Mouse (Mus musculus): ENCODE data around the gene Clps.

The Clps gene

DNA sequence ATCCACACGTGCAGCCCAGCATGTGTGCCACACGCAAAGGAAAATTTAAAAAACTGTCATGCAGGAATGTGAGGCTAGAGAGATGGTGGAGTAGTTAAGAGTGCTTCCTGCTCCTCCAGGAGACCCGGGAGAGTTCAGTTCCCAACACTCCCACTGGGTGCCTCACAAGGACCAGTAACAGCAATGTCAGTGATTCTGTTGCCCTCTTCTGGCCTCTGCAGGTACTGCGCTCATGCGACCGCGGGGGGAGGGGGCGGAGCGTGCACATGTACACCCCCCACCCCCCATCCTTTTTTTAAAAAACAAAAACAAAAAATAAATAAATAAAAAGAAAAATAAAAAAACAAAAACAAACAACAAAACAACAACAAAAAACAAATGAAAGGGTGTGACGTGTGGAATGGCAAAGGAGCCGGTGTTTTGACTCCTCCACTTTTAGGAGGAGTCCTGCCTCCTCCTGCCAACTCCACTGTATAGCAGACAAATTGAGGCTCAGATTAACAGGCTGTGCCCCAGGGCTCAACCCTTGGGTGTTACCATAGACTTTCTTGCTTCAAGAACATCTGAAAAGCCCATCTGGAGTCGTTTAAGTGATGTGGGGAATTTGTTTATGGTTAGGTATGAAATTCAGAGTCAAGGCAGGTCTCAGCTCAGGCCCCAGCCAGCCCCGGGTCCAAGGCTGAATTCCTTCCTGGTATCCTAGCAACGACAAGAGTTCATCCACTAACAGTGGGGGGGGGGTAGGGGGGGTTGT, 7.3 kb downstream of the Clps start:
- peak; percentile 81 to 85 for DNase-seq

GRCm38 (mm10) chr17:28549111-28549510, 11.5 kb downstream of the Clps start, which contains the start of gene Clpsl2:
TSS of gene Clpsl2 (plus strand) at chr17:28549411.
- no peak for DNase-seq

DNA sequence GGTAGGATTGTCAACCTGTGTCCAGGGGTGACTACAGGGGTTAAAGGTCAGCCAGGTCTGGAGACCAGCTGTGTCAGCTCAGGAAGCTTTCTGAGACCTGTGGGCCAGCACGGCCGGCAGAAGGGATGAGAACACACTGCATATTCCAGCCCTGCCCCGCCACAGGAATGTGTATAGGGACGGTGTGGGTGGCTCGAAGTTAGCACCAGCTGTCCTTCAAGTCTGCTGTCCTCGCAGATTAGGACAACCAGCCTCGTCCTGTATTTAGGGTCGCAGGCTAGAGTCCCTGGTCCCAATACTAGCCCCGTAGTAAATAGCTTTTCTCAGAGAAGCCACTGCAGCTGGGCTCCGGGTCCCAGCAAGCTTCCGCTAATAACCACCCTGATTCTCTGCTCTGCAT, 12.0 kb downstream of the Clps start:
- no peak for DNase-seq

- DNase-seq = peak; percentile 26 to 42
Observed at GRCm38 (mm10) chr17:28546925-28547324, 13.6 kb downstream of the Clps start.

DNA sequence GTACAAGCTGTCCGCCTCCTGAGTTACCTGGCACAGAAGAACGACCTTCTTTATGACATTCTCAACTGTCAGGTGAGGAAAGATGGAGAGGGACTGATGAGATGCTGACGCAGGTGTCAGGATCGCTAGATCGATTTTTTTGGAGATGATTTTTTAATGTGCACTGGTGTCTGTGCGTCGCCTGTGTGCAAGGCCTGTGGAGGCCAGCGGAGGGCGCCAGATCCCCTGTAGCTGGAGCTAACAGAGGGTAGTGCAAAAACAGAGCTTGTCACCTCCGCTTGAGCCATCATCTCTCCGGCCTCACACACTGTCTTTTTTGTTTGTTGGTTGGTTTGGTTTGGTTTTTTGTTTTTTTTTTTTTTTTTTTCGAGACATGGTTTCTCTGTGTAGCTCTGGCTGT, 22.7 kb downstream of the Clps start:
- no peak for DNase-seq

- DNase-seq = no peak
Observed at GRCm38 (mm10) chr17:28533327-28533726, 27.2 kb downstream of the Clps start.

DNA sequence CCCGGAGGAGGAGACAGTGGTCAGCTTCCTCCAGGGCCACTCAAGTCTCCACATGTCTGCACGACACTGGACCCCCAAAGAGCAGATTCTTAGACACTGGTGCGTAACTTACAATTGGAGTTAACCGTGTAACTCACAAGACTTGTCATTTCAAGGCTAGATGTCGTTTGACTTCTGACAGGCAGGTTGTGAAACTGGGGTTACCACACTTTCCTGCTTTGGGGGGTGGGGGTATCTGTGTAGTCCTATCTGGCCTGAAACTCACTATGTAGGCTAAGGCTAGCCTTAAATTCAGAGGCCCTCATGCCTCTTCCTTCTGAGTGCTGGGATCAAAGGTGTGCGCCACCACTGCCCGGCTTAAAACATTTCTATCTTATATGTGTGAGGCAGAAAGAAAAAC, 28.0 kb downstream of the Clps start:
- no peak for DNase-seq

GRCm38 (mm10) chr17:28531946-28532345, 28.6 kb downstream of the Clps start:
- peak; percentile 33 to 49 for DNase-seq

DNA sequence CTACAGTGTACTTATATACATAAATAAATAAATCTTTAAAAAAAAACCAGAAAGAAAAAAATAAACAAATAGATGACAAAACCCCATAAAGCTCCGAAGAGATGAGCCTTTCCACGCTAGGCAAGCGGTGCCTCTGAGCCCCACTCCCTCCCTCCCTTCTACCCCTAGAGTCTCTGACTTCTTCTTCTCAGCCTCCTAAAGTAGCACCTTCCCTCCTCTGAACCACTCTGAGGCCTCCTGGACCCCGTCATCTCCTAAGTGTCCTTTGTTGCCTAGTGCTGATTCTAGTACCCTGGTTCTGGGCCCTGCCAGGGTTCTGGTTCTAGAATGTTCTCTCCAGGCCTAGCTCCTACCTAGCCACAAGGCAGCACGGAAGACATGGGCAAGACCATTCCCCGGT, 30.1 kb downstream of the Clps start, which contains the start of gene Armc12:
Armc12 (plus strand) TSS at position 301 of the 400 bp plus-strand sequence.
- no peak for DNase-seq

- DNase-seq = no peak
Observed at GRCm38 (mm10) chr17:28529116-28529515, 31.4 kb downstream of the Clps start.

GRCm38 (mm10) chr17:28528043-28528351, 32.6 kb downstream of the Clps start:
- peak; percentile 90 to 91 for DNase-seq

GRCm38 (mm10) chr17:28527184-28528042, 33.2 kb downstream of the Clps start:
- peak in 1 of 2 experiments; percentile 41 for DNase-seq

DNA sequence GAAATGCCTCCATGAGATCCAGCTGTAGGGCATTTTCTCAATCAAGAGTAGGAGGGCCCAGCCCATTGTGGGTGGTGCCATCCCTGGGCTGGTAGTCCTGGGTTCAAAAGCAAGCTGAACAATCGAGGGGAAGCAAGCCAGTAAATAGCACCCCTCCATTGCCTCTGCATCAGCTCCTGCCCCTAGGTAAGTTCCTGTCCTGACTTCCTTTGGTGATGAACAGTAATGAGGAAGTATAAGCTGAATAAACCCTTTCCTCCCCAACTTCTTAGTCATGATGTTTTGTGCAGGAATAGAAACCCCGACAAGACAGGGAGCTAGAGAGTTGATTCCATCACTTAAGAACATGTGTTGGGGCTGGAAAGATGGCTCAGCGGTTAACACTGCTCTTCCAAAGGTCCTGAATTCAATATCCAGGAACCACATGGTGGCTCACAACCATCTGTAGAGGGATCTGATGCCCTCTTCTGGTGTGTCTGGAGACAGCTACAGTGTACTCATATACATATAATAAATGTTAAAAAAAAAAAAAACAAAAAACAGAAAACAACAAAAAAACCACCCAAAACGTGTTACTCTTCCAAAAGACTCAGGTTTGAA, 35.6 kb downstream of the Clps start:
- no peak for DNase-seq

- DNase-seq = no peak
Observed at GRCm38 (mm10) chr17:28524009-28524695, 36.4 kb downstream of the Clps start.

DNA sequence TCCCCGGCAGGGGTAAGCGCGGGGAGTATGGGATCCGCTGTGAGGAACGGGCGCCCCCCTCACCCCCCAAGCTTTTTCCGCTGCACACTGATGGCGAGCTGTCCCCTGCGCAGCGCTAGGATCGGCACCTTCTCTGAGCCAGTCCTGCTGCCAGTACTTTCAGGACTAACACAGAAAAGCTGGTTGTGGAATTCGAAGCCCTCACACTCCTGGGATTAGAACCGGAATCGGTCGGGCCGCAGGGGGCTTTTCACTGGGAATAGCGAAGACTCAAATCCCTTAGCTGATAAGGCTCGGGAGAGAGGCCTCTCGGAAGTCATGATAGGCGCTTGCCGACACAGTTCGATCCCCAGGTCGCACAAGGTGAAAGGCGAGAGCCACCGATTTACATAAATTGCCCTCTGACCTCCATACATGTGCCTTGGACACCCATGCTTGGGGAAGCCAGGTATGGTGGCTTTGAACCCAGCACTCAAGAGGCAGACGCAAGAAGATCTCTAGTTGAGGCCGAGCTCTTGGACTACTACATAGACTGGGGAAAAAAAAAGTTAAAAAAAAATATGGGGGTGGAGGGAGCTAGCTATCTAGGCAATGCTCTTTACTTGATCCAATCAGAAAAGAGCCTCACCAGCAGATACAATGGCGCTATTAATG, 37.1 kb downstream of the Clps start:
- no peak for DNase-seq

DNA sequence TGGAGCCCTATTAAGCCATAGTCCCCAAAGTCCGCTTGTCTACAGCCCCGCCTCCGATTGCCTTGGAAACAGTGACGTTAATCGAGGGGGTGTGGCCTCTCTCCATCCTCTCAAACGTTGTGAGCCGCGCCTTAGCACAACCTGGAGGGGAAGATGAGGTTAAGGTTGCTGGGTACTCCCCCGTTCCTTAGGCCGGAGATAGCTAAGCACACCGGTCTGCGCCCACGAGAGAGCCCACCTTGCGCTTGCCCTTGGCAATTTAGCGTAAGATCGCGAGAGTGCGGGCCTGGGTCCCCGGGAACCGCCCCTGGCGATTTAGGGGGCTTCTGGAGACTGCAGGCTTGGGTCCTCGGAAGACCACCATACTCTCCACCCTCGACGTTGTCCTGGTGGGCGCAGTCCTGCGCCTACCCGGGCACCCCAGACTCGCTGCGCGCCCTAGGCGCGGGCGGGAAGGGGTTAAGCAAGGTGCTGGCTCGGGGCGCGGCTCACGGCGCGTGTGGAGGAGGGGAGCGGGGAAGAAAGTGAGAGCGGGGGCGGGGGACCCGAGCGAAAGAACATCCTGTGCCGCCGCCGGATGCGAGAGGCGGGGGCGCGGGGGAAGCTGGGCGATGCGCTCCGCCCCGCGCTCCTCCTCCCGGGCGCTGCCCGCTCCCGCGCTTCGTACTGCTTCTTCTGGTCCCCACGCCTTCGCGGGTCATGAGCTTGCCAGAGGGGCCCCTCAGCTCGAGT, 37.8 kb downstream of the Clps start:
- DNase-seq = peak; percentile 91 to 93

- no peak for DNase-seq
Observed at GRCm38 (mm10) chr17:28521920-28522319, 38.6 kb downstream of the Clps start.

DNA sequence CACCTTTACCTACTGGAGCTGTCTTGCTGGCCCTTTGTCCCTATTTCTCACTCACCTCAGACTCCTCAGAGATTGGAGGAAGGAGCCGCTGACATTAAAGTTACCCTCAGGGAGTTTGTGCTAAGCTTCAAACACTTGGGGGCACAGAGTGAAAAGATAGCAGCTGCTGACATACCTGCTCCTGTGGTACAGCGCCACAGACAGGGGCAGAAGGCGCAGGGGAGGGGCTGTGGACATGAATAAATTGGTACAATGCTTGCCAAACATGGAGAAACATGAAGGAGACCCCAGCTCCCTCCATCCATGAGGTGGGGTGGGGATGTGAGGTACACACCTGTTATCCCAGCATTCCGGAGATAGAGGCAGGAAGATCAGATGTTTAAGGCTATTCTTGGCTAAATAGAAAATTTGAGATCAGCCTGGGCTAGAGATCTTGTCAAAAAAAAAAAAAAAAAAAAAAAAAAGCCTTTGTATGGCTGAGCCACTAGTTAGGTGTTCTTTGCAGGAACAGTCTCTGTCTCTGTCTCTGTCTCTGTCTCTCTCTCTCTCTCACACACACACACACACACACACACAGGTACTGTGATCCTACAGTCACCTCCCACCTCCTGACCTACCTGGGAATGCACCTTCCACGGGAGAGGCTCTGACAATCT, 39.4 kb downstream of the Clps start:
- DNase-seq = no peak

- DNase-seq = no peak
Observed at GRCm38 (mm10) chr17:28520561-28520960, 40.0 kb downstream of the Clps start.

GRCm38 (mm10) chr17:28519827-28520226, 40.7 kb downstream of the Clps start:
- DNase-seq = no peak

DNA sequence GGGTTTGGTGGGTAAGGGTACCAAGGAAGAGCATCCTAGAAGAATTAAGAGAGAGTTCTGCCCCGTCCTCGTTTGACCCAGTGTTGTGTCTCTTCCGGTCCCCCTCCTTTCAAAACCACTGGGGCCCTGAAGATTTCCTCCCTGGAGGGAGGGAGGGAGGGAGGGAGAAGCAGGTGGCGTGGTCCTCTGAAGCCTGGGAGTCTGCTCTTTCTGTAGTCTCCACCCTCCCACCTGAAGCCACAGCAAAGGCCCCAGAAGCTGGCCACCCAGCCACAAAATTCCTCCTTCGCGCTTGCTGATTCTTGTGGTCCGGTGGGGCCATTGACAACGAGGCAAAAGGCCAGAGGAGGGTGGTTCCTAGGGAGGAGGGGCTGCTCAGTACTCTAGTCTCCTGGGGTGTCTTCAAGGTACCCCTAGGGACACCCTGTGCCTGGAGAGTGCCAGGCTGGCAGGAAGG, 41.9 kb downstream of the Clps start:
- DNase-seq = no peak

Measured in kidney, postnatal 4 days (tissue).